Mouse (Mus musculus) megakaryocyte, embryonic 14.5 days (primary cell): ENCODE data around the gene Tmod3.

Source experiments
- FLI1 ChIP-seq: IDR thresholded peaks from 2 replicates; pipeline ENCODE4 v1.6.1; 2012; ENCODE audit warnings: low read length, inconsistent platforms, mixed read lengths
- GATA1 ChIP-seq: IDR thresholded peaks from 3 replicates; pipeline ENCODE4 v1.6.1; 2012; ENCODE audit warnings: mixed read lengths, low read length, inconsistent platforms, borderline replicate concordance

- TF ChIP-seq GATA1 (no peak), FLI1 (no peak)
These were observed 18.0 kb downstream of the Tmod3 start for GRCm38 (mm10) chr9:75541497-75541896.
